24 mouse cellular contexts compared by ENCODE assay signal in genomic region chr19:42229499-42230287, GRCm38 (mm10). TPM values are rescaled to one million over a fixed set of nuclear protein-coding genes. Genes with fewer than 3 reads are reported as not detected.
DNase-seq lines count a peak whose midpoint lies in the region; ATAC-seq and TF ChIP-seq lines count a peak whose summit lies in the region.
"Had no signal": no experiment of that assay in that cellular context is flagged by ENCODE, and none has a peak within 500 bp of the region (broad histone marks: within the 10 kb centered on the region; RNA-seq: fewer than 3 reads in every experiment).

No protein-coding gene starts in this region.

- no peak for TF ChIP-seq EP300 in liver, embryonic 14.5 days (IDR thresholded peaks at IDR 0.05; ENCODE audit: low read depth)
- no peak for TF ChIP-seq EP300 in heart, adult 2 months (IDR thresholded peaks at IDR 0.05; ENCODE audit: insufficient read depth, low read depth, low read length)

- no peaks in the 10 kb centered on the region for H3K36me3 ChIP-seq in hindbrain, embryonic 12.5 days
- H3K36me3 ChIP-seq in hindbrain, embryonic 13.5 days = no peaks in the 10 kb centered on the region
- no peaks in the 10 kb centered on the region for H3K36me3 ChIP-seq in midbrain, embryonic 14.5 days (ENCODE audit: control insufficient read depth, insufficient read depth, low read length)
- H3K36me3 ChIP-seq in midbrain, embryonic 16.5 days (ENCODE audit: control insufficient read depth, insufficient read depth, low read length) = no peaks in the 10 kb centered on the region
- H3K36me3 ChIP-seq in liver, embryonic 14.5 days (replicated peaks; ENCODE audit: control insufficient read depth, insufficient read depth, low read depth) = no peaks in the 10 kb centered on the region
- H3K36me3 ChIP-seq in kidney, embryonic 14.5 days (ENCODE audit: control insufficient read depth, insufficient read depth, low read length) = no peaks in the 10 kb centered on the region
- H3K36me3 ChIP-seq in heart, adult 2 months (ENCODE audit: control insufficient read depth, insufficient read depth, low read length) = no peaks in the 10 kb centered on the region
- H3K36me3 ChIP-seq: embryonic facial prominence, embryonic 15.5 days; forebrain, embryonic 12.5 days; heart, embryonic 13.5 days had no signal

- peaks cover 16% of the 10 kb centered on the region; the same call in 1 of the 2 replicates for H3K4me1 ChIP-seq in hindbrain, embryonic 12.5 days
- peaks cover 23% of the 10 kb centered on the region for H3K4me1 ChIP-seq in hindbrain, embryonic 13.5 days (replicated peaks)
- H3K4me1 ChIP-seq in midbrain, embryonic 14.5 days (ENCODE audit: control insufficient read depth, insufficient read depth, low read length) = no peaks in the 10 kb centered on the region
- H3K4me1 ChIP-seq in midbrain, embryonic 16.5 days (ENCODE audit: control insufficient read depth, insufficient read depth, low read length) = peaks cover 6% of the 10 kb centered on the region
- peaks cover 15 to 16% of the 10 kb centered on the region in 2 experiments for H3K4me1 ChIP-seq in liver, embryonic 14.5 days (replicated peaks; ENCODE audit: control insufficient read depth in 2 of 2, insufficient read depth in 2 of 2, low read length in 1 of 2)
- no peaks in the 10 kb centered on the region for H3K4me1 ChIP-seq in kidney, embryonic 14.5 days (ENCODE audit: control insufficient read depth, insufficient read depth, low read length)
- no peaks in the 10 kb centered on the region for H3K4me1 ChIP-seq in heart, adult 2 months (ENCODE audit: control insufficient read depth, insufficient read depth, low read length)
- H3K4me1 ChIP-seq: heart, embryonic 13.5 days had no signal

- no peaks in the 10 kb centered on the region for H3K27me3 ChIP-seq in hindbrain, embryonic 12.5 days
- H3K27me3 ChIP-seq in hindbrain, embryonic 13.5 days = no peaks in the 10 kb centered on the region
- H3K27me3 ChIP-seq in midbrain, embryonic 14.5 days (ENCODE audit: control insufficient read depth, insufficient read depth, low read length) = no peaks in the 10 kb centered on the region
- no peaks in the 10 kb centered on the region for H3K27me3 ChIP-seq in midbrain, embryonic 16.5 days (ENCODE audit: control insufficient read depth, insufficient read depth, low read depth, low read length)
- no peaks in the 10 kb centered on the region for H3K27me3 ChIP-seq in liver, embryonic 14.5 days (ENCODE audit: control insufficient read depth, insufficient read depth, low read length)
- no peaks in the 10 kb centered on the region for H3K27me3 ChIP-seq in kidney, embryonic 14.5 days (ENCODE audit: control insufficient read depth, insufficient read depth, low read length)
- no peaks in the 10 kb centered on the region for H3K27me3 ChIP-seq in heart, adult 2 months (ENCODE audit: control insufficient read depth, insufficient read depth, low read length)
- H3K27me3 ChIP-seq: embryonic facial prominence, embryonic 15.5 days; forebrain, embryonic 12.5 days had no signal

- no peaks in the 10 kb centered on the region for H3K9me3 ChIP-seq in hindbrain, embryonic 12.5 days (replicated peaks)
- no peaks in the 10 kb centered on the region for H3K9me3 ChIP-seq in hindbrain, embryonic 13.5 days
- no peaks in the 10 kb centered on the region for H3K9me3 ChIP-seq in midbrain, embryonic 14.5 days (ENCODE audit: control insufficient read depth, low read length)
- no peaks in the 10 kb centered on the region for H3K9me3 ChIP-seq in midbrain, embryonic 16.5 days (replicated peaks; ENCODE audit: control insufficient read depth, low read length, poor library complexity, severe bottlenecking)
- no peaks in the 10 kb centered on the region for H3K9me3 ChIP-seq in liver, embryonic 14.5 days (ENCODE audit: control insufficient read depth, low read length)
- no peaks in the 10 kb centered on the region for H3K9me3 ChIP-seq in kidney, embryonic 14.5 days (ENCODE audit: control insufficient read depth, low read length)
- H3K9me3 ChIP-seq: embryonic facial prominence, embryonic 15.5 days; forebrain, embryonic 12.5 days; heart, embryonic 13.5 days had no signal

- H3K4me3 ChIP-seq in hindbrain, embryonic 12.5 days = no peak overlapping the region
- H3K4me3 ChIP-seq in hindbrain, embryonic 13.5 days = no peak overlapping the region
- no peak overlapping the region for H3K4me3 ChIP-seq in midbrain, embryonic 14.5 days (replicated peaks; ENCODE audit: low read depth, low read length)
- no peak overlapping the region for H3K4me3 ChIP-seq in midbrain, embryonic 16.5 days (ENCODE audit: low read depth, low read length)
- no peak overlapping the region for H3K4me3 ChIP-seq in liver, embryonic 14.5 days (ENCODE audit: insufficient read depth in 1 of 2, low read depth in 2 of 2, low read length in 2 of 2)
- H3K4me3 ChIP-seq in kidney, embryonic 14.5 days (ENCODE audit: low read length) = no peak overlapping the region
- no peak overlapping the region for H3K4me3 ChIP-seq in heart, adult 2 months
- H3K4me3 ChIP-seq: embryonic facial prominence, embryonic 15.5 days; forebrain, embryonic 12.5 days; heart, embryonic 13.5 days had no signal

- ATAC-seq in hindbrain, embryonic 12.5 days (ENCODE audit: low FRiP score) = no peak
- ATAC-seq in hindbrain, embryonic 13.5 days (ENCODE audit: low FRiP score) = no peak
- no peak for ATAC-seq in midbrain, embryonic 14.5 days (ENCODE audit: low FRiP score, low TSS enrichment)
- ATAC-seq in midbrain, embryonic 16.5 days = no peak
- no peak for ATAC-seq in liver, embryonic 14.5 days (ENCODE audit: insufficient read depth)
- no peak for ATAC-seq in kidney, embryonic 14.5 days (ENCODE audit: low FRiP score, low TSS enrichment)
- ATAC-seq: forebrain, embryonic 16.5 days had no signal

- no peak for TF ChIP-seq POLR2A in heart, adult 2 months (IDR thresholded peaks at IDR 0.05; ENCODE audit: insufficient read depth, low read depth, low read length)

- intact Hi-C loops in heart, adult 2 months (cut with DNase I) = no loop called here

- H3K79me2 ChIP-seq in heart, adult 2 months (replicated peaks; ENCODE audit: control insufficient read depth, insufficient read depth, low read length) = no peaks in the 10 kb centered on the region

- no peak overlapping the region for H3K4me2 ChIP-seq in hindbrain, embryonic 12.5 days (replicated peaks)
- no peak overlapping the region for H3K4me2 ChIP-seq in hindbrain, embryonic 13.5 days
- no peak overlapping the region for H3K4me2 ChIP-seq in midbrain, embryonic 14.5 days (ENCODE audit: low read length)
- H3K4me2 ChIP-seq in midbrain, embryonic 16.5 days (ENCODE audit: low read length) = no peak overlapping the region
- H3K4me2 ChIP-seq in liver, embryonic 14.5 days (ENCODE audit: low read depth) = peak overlapping the region; percentile 40
- no peak overlapping the region for H3K4me2 ChIP-seq in kidney, embryonic 14.5 days (replicated peaks; ENCODE audit: low read depth, low read length)
- H3K4me2 ChIP-seq: embryonic facial prominence, embryonic 15.5 days; forebrain, embryonic 12.5 days; heart, embryonic 13.5 days; hindbrain, embryonic 14.5 days had no signal

- no peak overlapping the region for H3K9ac ChIP-seq in hindbrain, embryonic 12.5 days
- H3K9ac ChIP-seq in hindbrain, embryonic 13.5 days = no peak overlapping the region
- no peak overlapping the region for H3K9ac ChIP-seq in midbrain, embryonic 14.5 days (replicated peaks; ENCODE audit: low read length)
- H3K9ac ChIP-seq in midbrain, embryonic 16.5 days (ENCODE audit: low read depth, low read length) = no peak overlapping the region
- no peak overlapping the region for H3K9ac ChIP-seq in liver, embryonic 14.5 days (replicated peaks)
- no peak overlapping the region for H3K9ac ChIP-seq in kidney, embryonic 14.5 days (ENCODE audit: low read depth, low read length)
- H3K9ac ChIP-seq in heart, adult 2 months (ENCODE audit: low read depth, low read length) = no peak overlapping the region
- H3K9ac ChIP-seq: embryonic facial prominence, embryonic 15.5 days; forebrain, embryonic 12.5 days; heart, embryonic 13.5 days; hindbrain, embryonic 14.5 days had no signal

- WGBS in hindbrain, embryonic 12.5 days = 72% methylated on average over 17 of the region's 17 CpGs
- WGBS in hindbrain, embryonic 13.5 days = 64% methylated on average over 17 of the region's 17 CpGs
- 64% methylated on average over 17 of the region's 17 CpGs for WGBS in midbrain, embryonic 14.5 days
- 68% methylated on average over 17 of the region's 17 CpGs for WGBS in midbrain, embryonic 16.5 days
- 51% methylated on average over 17 of the region's 17 CpGs for WGBS in liver, embryonic 14.5 days (ENCODE audit: insufficient replicate concordance)
- 79% methylated on average over 17 of the region's 17 CpGs for WGBS in kidney, embryonic 14.5 days
- 76% methylated on average over 17 of the region's 17 CpGs for WGBS in heart, adult 2 months

- 0 out of 2 replicates have a peak overlapping the region, but pooled peaks have one; percentile 17 for H3K27ac ChIP-seq in hindbrain, embryonic 12.5 days
- H3K27ac ChIP-seq in hindbrain, embryonic 13.5 days = no peak overlapping the region
- no peak overlapping the region for H3K27ac ChIP-seq in midbrain, embryonic 14.5 days (replicated peaks; ENCODE audit: low read depth, low read length)
- no peak overlapping the region for H3K27ac ChIP-seq in midbrain, embryonic 16.5 days (ENCODE audit: low read length)
- no peak overlapping the region for H3K27ac ChIP-seq in liver, embryonic 14.5 days
- no peak overlapping the region for H3K27ac ChIP-seq in kidney, embryonic 14.5 days (ENCODE audit: low read depth, low read length)
- H3K27ac ChIP-seq in heart, adult 2 months = no peak overlapping the region
- H3K27ac ChIP-seq: embryonic facial prominence, embryonic 15.5 days; forebrain, embryonic 12.5 days; heart, embryonic 13.5 days; hindbrain, embryonic 14.5 days had no signal

- TF ChIP-seq CTCF in liver, embryonic 14.5 days (IDR thresholded peaks at IDR 0.05; ENCODE audit: low read depth) = no peak
- TF ChIP-seq CTCF in heart, adult 2 months (IDR thresholded peaks at IDR 0.05) = no peak

- DNase-seq in midbrain, embryonic 14.5 days = peak; percentile 17
- no peak for DNase-seq in liver, embryonic 14.5 days (ENCODE audit: low read depth in 3 of 3, low spot score in 3 of 3)
- DNase-seq in gastrocnemius, postnatal 25 days = no peak
- no peak for DNase-seq in heart, adult 2 months
- DNase-seq: adrenal gland, adult 8-10 months; adrenal gland, postnatal 36 days; cerebellum, adult 11 months; cerebellum, adult 8-10 months; cerebellum, postnatal 14 days; embryo, embryonic 11 days; gastrocnemius, postnatal 14 days; heart, postnatal 36 days had no signal

RNA-seq across cellular contexts. Expression of gene Golga7b, which starts 17.7 kb away (rescaled TPM):
- polyA plus RNA-seq in hindbrain, embryonic 12.5 days (2016; fragmentation: Nextera tagmentation; extraction: Ambion mirVana) = 11.5 and 11.6 TPM in 2 replicates
- polyA plus RNA-seq in hindbrain, embryonic 13.5 days (2015; fragmentation: Nextera tagmentation; extraction: Ambion mirVana) = 38.8 and 40.0 TPM in 2 replicates
- 34.1 and 42.2 TPM in 2 replicates for polyA plus RNA-seq in midbrain, embryonic 14.5 days (2014; fragmentation: Nextera tagmentation; extraction: Ambion mirVana)
- 61.4 and 72.2 TPM in 2 replicates for polyA plus RNA-seq in midbrain, embryonic 16.5 days (2015; fragmentation: Nextera tagmentation; extraction: Ambion mirVana)
- polyA plus RNA-seq in liver, embryonic 14.5 days (2012; rRNA removed) = 0.02 TPM in 1 of 2 replicates, not detected in the other
- not detected in 2 replicates for polyA plus RNA-seq in liver, embryonic 14.5 days (2014; fragmentation: Nextera tagmentation; extraction: Ambion mirVana)
- polyA plus RNA-seq in kidney, embryonic 14.5 days (2014; fragmentation: Nextera tagmentation; extraction: Ambion mirVana) = not detected in 2 replicates
- total RNA-seq in gastrocnemius, postnatal 25 days (2021) = 1 to 10 TPM; 1.7 to 2.3 TPM
- total RNA-seq in heart, adult 2 months (2021) = under 1 TPM; 0.50 to 0.75 TPM
- polyA plus RNA-seq in heart, adult 2 months (2012; rRNA removed) = 1.0 and 1.1 TPM in 2 replicates
- total RNA-seq: common myeloid progenitor, adult 5-6 weeks; granulocyte monocyte progenitor cell, adult 5-6 weeks had no signal

RNA-seq across cellular contexts. Expression of gene Sfrp5, which starts 27.6 kb away (rescaled TPM):
- polyA plus RNA-seq in hindbrain, embryonic 12.5 days (2016; fragmentation: Nextera tagmentation; extraction: Ambion mirVana) = 1.5 and 1.9 TPM in 2 replicates
- 4.4 and 4.6 TPM in 2 replicates for polyA plus RNA-seq in hindbrain, embryonic 13.5 days (2015; fragmentation: Nextera tagmentation; extraction: Ambion mirVana)
- polyA plus RNA-seq in midbrain, embryonic 14.5 days (2014; fragmentation: Nextera tagmentation; extraction: Ambion mirVana) = 0.68 and 0.82 TPM in 2 replicates
- 1.4 and 2.1 TPM in 2 replicates for polyA plus RNA-seq in midbrain, embryonic 16.5 days (2015; fragmentation: Nextera tagmentation; extraction: Ambion mirVana)
- polyA plus RNA-seq in liver, embryonic 14.5 days (2012; rRNA removed) = not detected in 2 replicates
- polyA plus RNA-seq in liver, embryonic 14.5 days (2014; fragmentation: Nextera tagmentation; extraction: Ambion mirVana) = 0.05 TPM in 1 of 2 replicates, not detected in the other
- 0.53 and 0.91 TPM in 2 replicates for polyA plus RNA-seq in kidney, embryonic 14.5 days (2014; fragmentation: Nextera tagmentation; extraction: Ambion mirVana)
- 1 to 10 TPM; 4.0 to 5.7 TPM for total RNA-seq in gastrocnemius, postnatal 25 days (2021)
- 1 to 10 TPM; 4.7 to 5.9 TPM for total RNA-seq in heart, adult 2 months (2021)
- 11.6 and 19.0 TPM in 2 replicates for polyA plus RNA-seq in heart, adult 2 months (2012; rRNA removed)
- total RNA-seq: common myeloid progenitor, adult 5-6 weeks; granulocyte monocyte progenitor cell, adult 5-6 weeks had no signal
- polyA plus RNA-seq: C2C12 had no signal
